15 mouse cellular contexts compared by ENCODE assay signal in the genomic region with DNA sequence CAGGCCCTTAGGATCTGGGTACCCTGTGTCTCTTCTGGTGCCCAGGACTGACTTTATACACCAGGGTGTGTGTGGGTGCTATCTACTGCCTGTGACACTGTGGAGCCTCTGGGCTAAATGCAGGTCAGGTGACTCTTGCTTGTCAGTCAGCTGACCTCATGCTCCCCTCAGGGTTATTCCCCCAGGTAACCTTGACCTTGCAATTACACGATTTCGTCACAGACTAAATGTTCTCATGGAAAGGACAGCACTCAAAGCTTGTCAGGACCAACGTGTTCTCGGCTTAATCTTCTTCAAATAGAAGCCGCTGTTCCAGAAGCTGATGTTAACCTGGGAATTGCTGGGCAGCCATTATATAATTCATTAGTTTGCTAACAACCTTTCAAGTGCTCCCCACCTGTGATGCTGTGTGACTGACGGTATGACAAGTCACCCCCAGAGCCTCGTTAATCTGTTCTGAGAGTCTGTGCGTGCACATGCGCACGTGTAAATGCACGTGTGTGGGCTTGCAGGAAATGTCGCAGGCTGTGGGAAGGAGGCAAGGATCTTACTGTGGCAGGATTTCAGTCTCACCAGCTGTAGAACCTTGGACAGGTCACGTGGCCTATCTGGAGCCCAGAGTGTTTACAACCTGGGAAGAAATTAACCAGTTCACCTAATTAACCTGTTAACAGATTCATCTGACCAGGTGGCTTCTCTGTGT.
DNase-seq lines count a peak whose midpoint lies in the region; ATAC-seq and TF ChIP-seq lines count a peak whose summit lies in the region.
"Had no signal": no experiment of that assay in that cellular context is flagged by ENCODE, and none has a peak within 500 bp of the region (broad histone marks: within the 10 kb centered on the region; RNA-seq: fewer than 3 reads in every experiment).

No protein-coding gene starts in this region.

- peaks cover 3% of the 10 kb centered on the region; the same call in 1 of the 2 replicates for H3K4me1 ChIP-seq in kidney, adult 2 months (ENCODE audit: control insufficient read depth, insufficient read depth, low read length)
- no peaks in the 10 kb centered on the region for H3K4me1 ChIP-seq in kidney, embryonic 16.5 days (ENCODE audit: insufficient read depth, low read length)

- ATAC-seq in kidney, embryonic 16.5 days (ENCODE audit: low FRiP score, low TSS enrichment): no peak
- ATAC-seq: activated CD4-positive, CD25-positive, alpha-beta regulatory T cell, adult 4 months had no signal

- WGBS in kidney, adult 2 months: 55% methylated on average over 13 of the region's 13 CpGs
- WGBS in kidney, embryonic 16.5 days: 58% methylated on average over 13 of the region's 13 CpGs

- H3K4me2 ChIP-seq in kidney, embryonic 16.5 days (replicated peaks; ENCODE audit: low read depth, low read length): no peak overlapping the region
- H3K4me2 ChIP-seq: neural tube, embryonic 15.5 days had no signal

- TF ChIP-seq CTCF in kidney, adult 2 months (conservative IDR thresholded peaks at IDR 0.05; ENCODE audit: insufficient read depth, insufficient read length, low read depth, low read length): no peak
- TF ChIP-seq CTCF in C2C12 (IDR thresholded peaks at IDR 0.05; ENCODE audit: control insufficient read depth, insufficient read depth, insufficient read length): no peak

- H3K27ac ChIP-seq in kidney, adult 2 months (ENCODE audit: insufficient read depth, low read depth, low read length): no peak overlapping the region
- no peak overlapping the region for H3K27ac ChIP-seq in kidney, embryonic 16.5 days (ENCODE audit: low read length)
- H3K27ac ChIP-seq: neural tube, embryonic 15.5 days had no signal

- no peaks in the 10 kb centered on the region; the same call in 1 of the 2 replicates for H3K9me3 ChIP-seq in kidney, embryonic 16.5 days (ENCODE audit: low read length)
- H3K9me3 ChIP-seq: G1E; neural tube, embryonic 15.5 days had no signal

- no peaks in the 10 kb centered on the region for H3K79me2 ChIP-seq in C2C12 (ENCODE audit: control insufficient read depth, insufficient read depth)

- H3K79me3 ChIP-seq in C2C12 (ENCODE audit: low read depth): no peaks in the 10 kb centered on the region

- H3K27me3 ChIP-seq in kidney, adult 2 months (replicated peaks; ENCODE audit: control insufficient read depth, insufficient read depth, low read length): no peaks in the 10 kb centered on the region
- no peaks in the 10 kb centered on the region for H3K27me3 ChIP-seq in kidney, embryonic 16.5 days (ENCODE audit: insufficient read depth, low read length)
- peaks cover 11% of the 10 kb centered on the region for H3K27me3 ChIP-seq in C2C12 (ENCODE audit: control insufficient read depth, insufficient read depth, insufficient read length)

- no peak for TF ChIP-seq POLR2A in kidney, adult 2 months (IDR thresholded peaks at IDR 0.05; ENCODE audit: low read depth, low read length)

- no peak overlapping the region for H3K4me3 ChIP-seq in kidney, adult 2 months (ENCODE audit: insufficient read depth, low read depth, low read length)
- H3K4me3 ChIP-seq in kidney, embryonic 16.5 days (ENCODE audit: low read length): no peak overlapping the region
- H3K4me3 ChIP-seq in C2C12 (ENCODE audit: insufficient read depth, poor library complexity, severe bottlenecking): no peak overlapping the region
- H3K4me3 ChIP-seq: neural tube, embryonic 15.5 days had no signal

- intact Hi-C loops in heart, postnatal 10 days (cut with DNase I): no loop called here

- no peak overlapping the region for H3ac ChIP-seq in C2C12 (ENCODE audit: control insufficient read depth, insufficient read length, low read depth)

- DNase-seq in adrenal gland, adult (ENCODE audit: inconsistent age in 2 of 2, low spot score in 1 of 2): peak; percentile 80 to 82
- no peak for DNase-seq in adrenal gland, postnatal 25 days
- peak; percentile 76 for DNase-seq in kidney, adult 2 months
- DNase-seq in kidney, postnatal 14 days: peak; percentile 16
- no peak for DNase-seq in cerebellum, postnatal 14 days
- DNase-seq in heart, postnatal 10 days: no peak
- DNase-seq: cerebellum, adult 9-11 months; gastrocnemius, postnatal 10 days; lung, adult 18-20 months; thymus, adult 2 months had no signal

- H3K9ac ChIP-seq in kidney, embryonic 16.5 days (replicated peaks; ENCODE audit: low read length): no peak overlapping the region
- H3K9ac ChIP-seq: neural tube, embryonic 15.5 days had no signal

- no peaks in the 10 kb centered on the region for H3K36me3 ChIP-seq in kidney, adult 2 months (ENCODE audit: control insufficient read depth, insufficient read depth, low read length)
- no peaks in the 10 kb centered on the region for H3K36me3 ChIP-seq in kidney, embryonic 16.5 days (ENCODE audit: insufficient read depth, low read length)
- no peaks in the 10 kb centered on the region for H3K36me3 ChIP-seq in C2C12 (ENCODE audit: control insufficient read depth, insufficient read depth)
- H3K36me3 ChIP-seq: G1E; neural tube, embryonic 15.5 days had no signal

TF ChIP-seq in C2C12, 6 proteins besides CTCF, POLR2A, EP300 and RAD21:
- TF ChIP-seq MYOG (IDR thresholded peaks at IDR 0.05; ENCODE audit: control insufficient read depth, extremely low read depth, insufficient read length): no peak
- peak; percentile 30 for TF ChIP-seq USF1 (IDR thresholded peaks at IDR 0.05; ENCODE audit: low read depth)

Comparison
In these comparisons a context has a peak if more than half of its experiments do, and no peak if none do; other contexts are left out.
1. DNase-seq: peak in adrenal gland, adult (2 of 2), kidney, adult 2 months (single experiment) and kidney, postnatal 14 days (single experiment); none in adrenal gland, postnatal 25 days (single experiment), cerebellum, postnatal 14 days (0 of 2) and heart, postnatal 10 days (0 of 2).